Mouse (Mus musculus): Measurements from ENCODE around the gene Fbxo47. TPM values are rescaled to one million over a fixed set of nuclear protein-coding genes. Genes with fewer than 3 reads are reported as not detected.

Gene Fbxo47
- 3.1 TPM for polyA plus RNA-seq (2014; fragmentation: Illumina TruSeq; extraction: RNeasy Lipid Tissue Mini Kit (QIAGEN cat#74804))

GRCm38 (mm10) chr11:97883918-97884600 is at the start of gene Fbxo47:
Gene Fbxo47, minus strand, starts transcription at chr11:97884154.

GRCm38 (mm10) chr11:97840539-97840954 is 43.4 kb downstream of the Fbxo47 start, which contains the start of gene B230217C12Rik:
Gene B230217C12Rik, plus strand, starts transcription at chr11:97840780.

Other genes starting within 250 kb of the Fbxo47 start
- 6.6 TPM for gene Mllt6, start 220.7 kb downstream of the Fbxo47 start, polyA plus RNA-seq (2014; fragmentation: Illumina TruSeq; extraction: RNeasy Lipid Tissue Mini Kit (QIAGEN cat#74804))
- 3.4 TPM for gene Cisd3, start 198.3 kb downstream of the Fbxo47 start, polyA plus RNA-seq (2014; fragmentation: Illumina TruSeq; extraction: RNeasy Lipid Tissue Mini Kit (QIAGEN cat#74804))
- gene Pcgf2, start 183.7 kb downstream of the Fbxo47 start, polyA plus RNA-seq (2014; fragmentation: Illumina TruSeq; extraction: RNeasy Lipid Tissue Mini Kit (QIAGEN cat#74804)) = 5.4 TPM
- gene Psmb3, start 180.8 kb downstream of the Fbxo47 start, polyA plus RNA-seq (2014; fragmentation: Illumina TruSeq; extraction: RNeasy Lipid Tissue Mini Kit (QIAGEN cat#74804)) = 7.7 TPM
- 16.4 TPM for gene Pip4k2b, start 139.4 kb downstream of the Fbxo47 start, polyA plus RNA-seq (2014; fragmentation: Illumina TruSeq; extraction: RNeasy Lipid Tissue Mini Kit (QIAGEN cat#74804))
- gene Cwc25, start 117.6 kb downstream of the Fbxo47 start, polyA plus RNA-seq (2014; fragmentation: Illumina TruSeq; extraction: RNeasy Lipid Tissue Mini Kit (QIAGEN cat#74804)) = 17.0 TPM
- gene 1700001P01Rik, start 108.2 kb downstream of the Fbxo47 start, polyA plus RNA-seq (2014; fragmentation: Illumina TruSeq; extraction: RNeasy Lipid Tissue Mini Kit (QIAGEN cat#74804)) = not detected
- gene Rpl23, start 101.7 kb downstream of the Fbxo47 start, polyA plus RNA-seq (2014; fragmentation: Illumina TruSeq; extraction: RNeasy Lipid Tissue Mini Kit (QIAGEN cat#74804)) = 3,292 TPM
- gene Lasp1, start 85.2 kb downstream of the Fbxo47 start, polyA plus RNA-seq (2014; fragmentation: Illumina TruSeq; extraction: RNeasy Lipid Tissue Mini Kit (QIAGEN cat#74804)) = 27.7 TPM
- gene B230217C12Rik, start 43.4 kb downstream of the Fbxo47 start, polyA plus RNA-seq (2014; fragmentation: Illumina TruSeq; extraction: RNeasy Lipid Tissue Mini Kit (QIAGEN cat#74804)) = 12.8 TPM
- 0.20 TPM for gene Plxdc1, start 102.3 kb upstream of the Fbxo47 start, polyA plus RNA-seq (2014; fragmentation: Illumina TruSeq; extraction: RNeasy Lipid Tissue Mini Kit (QIAGEN cat#74804))
- gene Arl5c, start 112.0 kb upstream of the Fbxo47 start, polyA plus RNA-seq (2014; fragmentation: Illumina TruSeq; extraction: RNeasy Lipid Tissue Mini Kit (QIAGEN cat#74804)) = 1.7 TPM
- gene Cacnb1, start 138.9 kb upstream of the Fbxo47 start, polyA plus RNA-seq (2014; fragmentation: Illumina TruSeq; extraction: RNeasy Lipid Tissue Mini Kit (QIAGEN cat#74804)) = 0.20 TPM
- 119 TPM for gene Rpl19, start 142.6 kb upstream of the Fbxo47 start, polyA plus RNA-seq (2014; fragmentation: Illumina TruSeq; extraction: RNeasy Lipid Tissue Mini Kit (QIAGEN cat#74804))
- not detected for gene Stac2, start 169.3 kb upstream of the Fbxo47 start, polyA plus RNA-seq (2014; fragmentation: Illumina TruSeq; extraction: RNeasy Lipid Tissue Mini Kit (QIAGEN cat#74804))

Data from ovary, adult 10 weeks (tissue).